Mouse (Mus musculus): ENCODE data around the gene Atxn1. TPM values are rescaled to one million over a fixed set of nuclear protein-coding genes. Genes with fewer than 3 reads are reported as not detected.

Atxn1 gene
- polyA plus RNA-seq, 1 experiment, result 16.7 TPM

GRCm38 (mm10) chr13:45744803-45745432 lies 219.9 kb downstream of the Atxn1 start:
- WGBS, result 77% methylated on average over 7 of the region's 7 CpGs
- TF ChIP-seq CTCF (IDR thresholded peaks at IDR 0.05; ENCODE audit: insufficient read depth, low read length), result no peak
- Histone ChIP-seq H3K4me3 (replicated peaks; ENCODE audit: extremely low read depth, low read depth, low read length) (no peak overlapping the region), H3K4me1 (ENCODE audit: control insufficient read depth, insufficient read depth, low read length) (peaks cover 4% of the 10 kb centered on the region)
- no peak for DNase-seq

DNA sequence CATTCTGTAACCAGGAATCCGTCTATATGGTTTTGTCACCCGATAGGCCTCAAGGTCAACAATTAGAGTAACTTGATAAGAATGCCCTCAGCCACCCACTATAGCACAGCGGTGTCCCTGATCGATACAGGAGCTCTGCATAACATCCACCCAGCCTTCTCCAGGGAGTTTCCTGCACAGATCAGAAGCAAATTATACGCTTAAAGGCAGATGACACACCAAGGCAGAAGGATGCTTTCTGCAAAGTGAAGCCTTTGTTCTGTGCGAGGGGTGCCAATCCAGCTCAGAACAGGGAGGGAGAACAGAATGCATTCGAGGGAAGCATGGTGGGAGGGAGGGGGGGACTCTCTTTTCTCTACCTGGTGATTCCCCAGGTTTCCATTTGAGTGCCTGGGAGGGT lies 221.0 kb downstream of the Atxn1 start:
- Histone ChIP-seq H3K4me1 (ENCODE audit: control insufficient read depth, insufficient read depth, low read length) (peaks cover 3% of the 10 kb centered on the region), H3K4me3 (replicated peaks; ENCODE audit: extremely low read depth, low read depth, low read length) (no peak overlapping the region)
- DNase-seq, result no peak
- TF ChIP-seq CTCF (IDR thresholded peaks at IDR 0.05; ENCODE audit: insufficient read depth, low read length) (no peak), POLR2A (IDR thresholded peaks at IDR 0.05; ENCODE audit: borderline replicate concordance, extremely low read depth, low read depth, low read length) (no peak)
- 82% methylated on average over 7 of the region's 7 CpGs for WGBS

DNA sequence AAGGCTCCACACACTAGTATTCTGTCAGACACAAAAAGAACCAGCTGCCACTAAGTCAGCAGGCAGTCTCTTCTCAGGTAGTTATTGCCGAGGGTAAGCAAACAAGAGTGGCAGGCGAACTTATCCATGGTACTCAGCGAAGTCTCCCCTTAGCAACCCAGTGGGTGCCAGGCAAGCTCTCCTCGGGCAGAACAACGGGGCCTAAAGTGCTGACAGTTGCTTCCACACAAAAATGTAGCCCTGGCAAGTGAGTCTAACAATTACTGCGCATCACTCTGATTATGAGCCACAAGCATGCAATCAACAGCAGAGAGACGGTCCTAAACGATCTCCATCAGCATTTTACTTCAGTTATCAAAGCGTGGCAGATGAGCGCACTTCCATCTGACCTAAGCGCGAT lies 224.4 kb downstream of the Atxn1 start:
- Histone ChIP-seq H3K4me3 (replicated peaks; ENCODE audit: extremely low read depth, low read depth, low read length) (no peak overlapping the region), H3K4me1 (ENCODE audit: control insufficient read depth, insufficient read depth, low read length) (no peaks in the 10 kb centered on the region)
- 82% methylated on average over 12 of the region's 12 CpGs for WGBS

GRCm38 (mm10) chr13:45736241-45736640 lies 228.6 kb downstream of the Atxn1 start:
- WGBS, result 81% methylated on average over 4 of the region's 4 CpGs
- TF ChIP-seq POLR2A (IDR thresholded peaks at IDR 0.05; ENCODE audit: borderline replicate concordance, extremely low read depth, low read depth, low read length), result no peak

More for the DNA sequence above, 224.4 kb downstream of the Atxn1 start:
- DNase-seq, result no peak
- TF ChIP-seq CTCF (IDR thresholded peaks at IDR 0.05; ENCODE audit: insufficient read depth, low read length), result no peak
- TF ChIP-seq POLR2A (IDR thresholded peaks at IDR 0.05; ENCODE audit: borderline replicate concordance, extremely low read depth, low read depth, low read length), result no peak

GRCm38 (mm10) chr13:45735802-45736201 lies 229.0 kb downstream of the Atxn1 start:
- TF ChIP-seq POLR2A (IDR thresholded peaks at IDR 0.05; ENCODE audit: borderline replicate concordance, extremely low read depth, low read depth, low read length), result no peak
- no peak for TF ChIP-seq CTCF (IDR thresholded peaks at IDR 0.05; ENCODE audit: insufficient read depth, low read length)
- Histone ChIP-seq H3K4me3 (replicated peaks; ENCODE audit: extremely low read depth, low read depth, low read length) (no peak overlapping the region), H3K4me1 (ENCODE audit: control insufficient read depth, insufficient read depth, low read length) (no peaks in the 10 kb centered on the region)
- WGBS, result 98% methylated on average over 3 of the region's 3 CpGs
- no peak for DNase-seq

More at GRCm38 (mm10) chr13:45736241-45736640, 228.6 kb downstream of the Atxn1 start:
- H3K4me3 ChIP-seq (replicated peaks; ENCODE audit: extremely low read depth, low read depth, low read length), result no peak overlapping the region
- no peak for DNase-seq
- no peaks in the 10 kb centered on the region for H3K4me1 ChIP-seq (ENCODE audit: control insufficient read depth, insufficient read depth, low read length)

DNA sequence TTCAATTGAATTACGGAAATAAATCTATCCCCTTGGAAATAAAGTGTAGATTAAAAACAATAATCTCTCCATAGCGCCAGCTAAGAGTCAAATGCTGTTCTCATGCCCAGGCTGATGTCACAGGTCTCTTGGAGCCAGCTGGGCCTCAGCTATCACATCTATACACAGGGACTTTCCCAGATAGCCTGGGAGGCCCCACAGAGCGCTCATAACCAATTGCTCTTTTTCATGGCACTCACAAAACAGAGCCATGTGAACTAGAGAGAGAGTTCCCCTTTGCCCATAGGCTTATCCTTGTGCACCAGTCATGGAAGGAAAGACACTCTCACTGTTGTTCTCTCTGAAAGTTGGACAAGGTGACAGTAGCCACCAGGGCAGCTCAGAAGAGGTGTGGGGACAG lies 230.3 kb downstream of the Atxn1 start:
- no peak for DNase-seq
- TF ChIP-seq POLR2A (IDR thresholded peaks at IDR 0.05; ENCODE audit: borderline replicate concordance, extremely low read depth, low read depth, low read length), result no peak
- TF ChIP-seq CTCF (IDR thresholded peaks at IDR 0.05; ENCODE audit: insufficient read depth, low read length), result no peak
- H3K4me3 ChIP-seq (replicated peaks; ENCODE audit: extremely low read depth, low read depth, low read length), result no peak overlapping the region
- 87% methylated on average over 3 of the region's 3 CpGs for WGBS
- no peaks in the 10 kb centered on the region for H3K4me1 ChIP-seq (ENCODE audit: control insufficient read depth, insufficient read depth, low read length)

DNA sequence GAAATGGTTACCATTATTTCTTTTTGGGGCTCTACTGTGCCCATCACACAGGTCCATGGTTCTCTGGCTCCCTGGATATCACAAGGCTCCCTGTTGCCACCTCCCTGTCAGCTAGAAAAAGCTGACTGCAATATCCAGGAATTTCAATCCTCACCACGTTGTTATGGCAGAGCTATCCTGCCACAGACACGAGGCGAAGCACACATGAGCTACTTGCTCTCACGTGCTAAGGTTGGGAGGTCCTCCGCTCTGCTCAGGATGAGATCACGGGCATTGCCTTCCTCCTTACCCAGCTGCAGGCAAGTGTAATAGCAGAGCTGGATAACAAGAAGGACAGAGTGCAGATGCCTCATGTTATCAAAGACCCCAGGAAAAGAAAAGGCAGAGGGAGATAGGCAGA lies 232.2 kb downstream of the Atxn1 start:
- DNase-seq, result no peak
- Histone ChIP-seq H3K4me1 (ENCODE audit: control insufficient read depth, insufficient read depth, low read length) (no peaks in the 10 kb centered on the region), H3K4me3 (replicated peaks; ENCODE audit: extremely low read depth, low read depth, low read length) (no peak overlapping the region)
- 71% methylated on average over 6 of the region's 6 CpGs for WGBS
- TF ChIP-seq CTCF (IDR thresholded peaks at IDR 0.05; ENCODE audit: insufficient read depth, low read length), result no peak
- no peak for TF ChIP-seq POLR2A (IDR thresholded peaks at IDR 0.05; ENCODE audit: borderline replicate concordance, extremely low read depth, low read depth, low read length)

DNA sequence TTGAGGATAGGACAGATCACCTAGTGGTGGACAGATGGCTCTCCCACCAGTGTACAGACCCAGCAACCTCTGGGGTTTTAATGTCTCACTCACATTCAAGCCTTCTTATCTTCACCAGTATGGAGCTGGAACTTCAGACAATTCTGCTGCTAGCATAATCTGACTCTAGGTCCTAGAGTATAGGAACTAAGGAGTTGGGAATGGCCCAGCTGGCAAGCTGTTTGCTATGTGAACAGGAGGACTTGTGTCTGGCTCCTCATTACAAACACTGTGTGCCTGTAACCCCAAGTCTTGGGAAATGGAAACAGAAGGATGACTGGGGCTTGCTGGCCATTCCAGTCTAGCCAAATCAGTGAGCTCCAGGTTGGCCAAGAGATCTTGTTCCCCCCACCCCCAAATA lies 237.9 kb downstream of the Atxn1 start:
- DNase-seq, result no peak
- H3K4me1 ChIP-seq (ENCODE audit: control insufficient read depth, insufficient read depth, low read length), result no peaks in the 10 kb centered on the region
- H3K4me3 ChIP-seq (replicated peaks; ENCODE audit: extremely low read depth, low read depth, low read length), result no peak overlapping the region
- no peak for TF ChIP-seq CTCF (IDR thresholded peaks at IDR 0.05; ENCODE audit: insufficient read depth, low read length)
- TF ChIP-seq POLR2A (IDR thresholded peaks at IDR 0.05; ENCODE audit: borderline replicate concordance, extremely low read depth, low read depth, low read length), result no peak

GRCm38 (mm10) chr13:45726181-45726580 lies 238.6 kb downstream of the Atxn1 start:
- TF ChIP-seq POLR2A (IDR thresholded peaks at IDR 0.05; ENCODE audit: borderline replicate concordance, extremely low read depth, low read depth, low read length), result no peak
- TF ChIP-seq CTCF (IDR thresholded peaks at IDR 0.05; ENCODE audit: insufficient read depth, low read length), result no peak
- DNase-seq, result no peak
- H3K4me3 ChIP-seq (replicated peaks; ENCODE audit: extremely low read depth, low read depth, low read length), result no peak overlapping the region
- no peaks in the 10 kb centered on the region for H3K4me1 ChIP-seq (ENCODE audit: control insufficient read depth, insufficient read depth, low read length)
- 90% methylated on average over 6 of the region's 6 CpGs for WGBS

DNA sequence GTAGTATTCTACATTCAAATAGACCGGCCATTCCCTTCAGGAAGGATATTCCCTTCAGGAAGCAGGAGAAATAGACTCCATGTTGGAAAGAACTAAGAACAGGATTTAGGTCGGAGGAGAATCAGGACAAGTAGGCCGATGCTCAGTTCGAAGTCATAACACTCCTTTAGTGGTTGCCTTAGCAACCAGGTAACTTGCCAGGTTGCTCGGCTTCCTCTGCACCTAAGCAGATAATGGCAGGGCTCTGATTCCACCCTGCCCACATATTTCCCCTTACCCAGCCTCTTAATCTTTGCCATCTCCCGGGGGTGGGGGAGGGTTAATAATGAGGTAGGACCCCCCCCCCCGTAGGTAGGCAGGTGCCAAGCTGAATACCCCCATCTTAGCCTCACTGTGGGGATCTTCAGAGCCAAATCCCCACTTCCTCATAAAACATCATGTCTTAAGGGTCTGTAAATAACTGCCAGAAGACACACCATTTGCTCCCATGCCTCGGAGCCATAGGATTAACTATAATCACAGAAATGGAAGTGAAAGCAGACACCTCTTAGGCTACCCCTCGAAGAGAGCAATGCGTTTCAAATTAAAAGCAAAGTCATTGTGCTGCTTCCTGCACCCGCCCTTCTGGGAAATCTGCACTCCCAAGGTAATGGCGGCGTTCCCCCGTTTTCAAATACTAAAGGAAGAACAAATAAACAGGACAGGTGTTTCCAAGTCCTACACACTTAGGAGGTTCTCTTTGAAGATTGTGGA lies 240.1 kb downstream of the Atxn1 start:
- DNase-seq, result no peak
- Histone ChIP-seq H3K4me3 (replicated peaks; ENCODE audit: extremely low read depth, low read depth, low read length) (no peak overlapping the region), H3K4me1 (ENCODE audit: control insufficient read depth, insufficient read depth, low read length) (no peaks in the 10 kb centered on the region)
- WGBS, result 61% methylated on average over 14 of the region's 14 CpGs
- TF ChIP-seq CTCF (IDR thresholded peaks at IDR 0.05; ENCODE audit: insufficient read depth, low read length) (no peak), POLR2A (IDR thresholded peaks at IDR 0.05; ENCODE audit: borderline replicate concordance, extremely low read depth, low read depth, low read length) (no peak)

All from lung, adult 2 months (tissue).